Mouse (Mus musculus) c-Kit-positive CD71-positive TER-119-positive erythroid progenitor cells, embryonic 14.5 days (primary cell): ENCODE measurements around the gene Ptk6.
A peak's percentile ranks its signal among the peaks of the same experiment; 100 is the strongest.
"Not testable (repeated sequence)": the region's sequence is repeated elsewhere in the genome, so short reads cannot be mapped to it uniquely, and the experiment has no call there.

Source experiments
- DNase-seq: peaks from one replicate; pipeline ENCODE4 v3.0.0-alpha.2; 2013; ENCODE audit warnings: low spot score

Ptk6 gene

DNA sequence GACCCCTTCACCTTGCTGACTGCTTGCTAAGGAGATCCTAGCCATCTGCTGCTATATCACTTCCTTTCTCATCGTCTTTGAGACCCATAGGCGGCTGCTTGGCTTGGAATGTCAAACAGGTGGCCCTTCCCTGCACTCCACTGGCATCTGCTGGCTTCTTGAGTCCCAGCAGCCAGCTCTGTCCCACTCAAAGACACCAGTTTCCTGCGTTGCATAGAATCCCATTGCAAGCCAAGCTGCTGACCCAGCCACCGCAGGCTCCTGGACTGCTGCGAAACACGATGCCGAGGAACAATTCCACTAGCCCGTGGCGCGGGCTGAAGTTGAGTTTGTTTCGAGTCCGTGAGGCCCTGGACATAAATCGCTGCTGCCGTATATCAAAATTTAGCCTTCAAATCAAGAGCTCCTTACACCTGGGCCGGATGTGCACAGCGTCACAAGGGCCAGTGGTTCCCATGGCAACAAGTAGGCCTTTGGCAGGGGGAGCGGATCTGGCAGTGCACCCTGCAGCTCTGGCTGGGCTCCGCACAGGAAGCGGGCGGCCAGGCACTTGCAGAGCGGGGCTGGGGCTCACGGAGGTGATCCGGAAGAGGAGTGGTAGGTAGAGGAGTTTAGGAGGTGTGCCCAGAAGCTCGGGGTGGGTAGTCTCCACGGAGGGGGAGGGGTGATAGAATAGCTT lies 17.1 kb upstream of the Ptk6 start, which contains the start of gene Fndc11:
Gene Fndc11, plus strand, starts transcription at position 476 of the 679 bp plus-strand sequence.
- DNase-seq: no peak

DNA sequence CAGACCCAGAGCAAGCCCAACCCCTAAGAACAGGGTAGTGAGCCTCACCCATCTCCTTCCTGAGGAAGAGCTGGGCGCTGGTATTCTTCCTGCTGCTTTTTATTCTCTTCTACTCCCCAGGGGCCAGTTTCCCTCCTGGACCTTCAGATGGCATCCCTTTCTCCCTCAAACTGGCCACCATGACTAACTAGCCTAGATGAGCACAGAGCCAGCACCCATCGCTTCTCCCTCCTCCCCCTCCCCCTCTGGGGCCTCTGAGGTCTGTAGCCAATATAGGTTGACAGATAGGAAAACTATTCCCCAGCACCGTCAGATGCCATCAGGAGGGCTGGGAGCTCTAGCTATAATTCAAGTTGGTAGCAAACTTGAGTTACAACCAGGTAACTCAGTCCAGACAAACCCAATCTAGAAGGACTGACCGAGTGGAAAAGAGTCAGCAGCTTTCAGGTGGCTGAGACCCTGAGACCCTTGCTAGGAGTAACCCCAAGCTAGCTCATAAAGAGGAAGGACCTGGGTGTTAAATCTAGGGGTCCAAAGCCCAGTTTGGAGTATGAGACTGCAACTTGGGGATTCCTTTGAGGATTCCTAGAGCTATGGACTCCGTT lies 16.4 kb upstream of the Ptk6 start:
- no peak for DNase-seq

- no peak for DNase-seq
Observed at GRCm38 (mm10) chr2:181216037-181216436, 13.4 kb upstream of the Ptk6 start.

GRCm38 (mm10) chr2:181213021-181213445 lies 10.4 kb upstream of the Ptk6 start, which contains the start of gene Srms:
Gene Srms, minus strand, starts transcription at chr2:181213185.
- DNase-seq: no peak

DNA sequence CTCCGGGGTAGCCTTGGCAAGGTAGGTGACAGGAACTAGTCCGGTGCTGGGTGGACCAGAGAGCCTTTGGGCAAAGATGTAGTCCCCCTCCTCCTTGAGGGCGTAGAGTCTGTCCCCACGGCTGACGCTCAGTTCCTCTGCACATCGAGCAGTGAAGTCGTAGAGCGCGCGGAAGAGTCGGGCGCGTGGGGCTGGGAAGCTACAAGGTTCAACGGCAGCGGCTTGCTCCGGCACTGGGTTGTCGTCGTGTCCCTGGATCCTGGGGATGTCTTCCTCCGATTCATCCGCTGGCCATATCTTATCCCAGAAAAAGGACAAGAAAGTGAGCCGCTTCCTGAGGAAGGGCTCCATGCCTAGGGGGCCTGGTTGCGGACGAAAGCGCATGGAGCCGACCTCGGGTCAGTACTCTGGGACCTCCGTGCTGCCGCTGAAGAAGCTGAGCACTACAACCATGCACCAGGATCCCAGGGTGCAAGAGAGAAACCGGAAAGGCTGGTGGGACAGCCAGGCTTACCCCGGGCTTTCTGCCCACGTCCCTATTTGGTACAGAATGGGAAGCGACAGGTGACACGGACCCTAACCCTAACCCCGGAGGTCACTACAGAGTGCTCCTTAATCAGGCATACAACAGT lies 9.9 kb upstream of the Ptk6 start:
- no peak for DNase-seq

- peak; percentile 76 for DNase-seq
Observed at GRCm38 (mm10) chr2:181206118-181206517, 3.5 kb upstream of the Ptk6 start.

DNA sequence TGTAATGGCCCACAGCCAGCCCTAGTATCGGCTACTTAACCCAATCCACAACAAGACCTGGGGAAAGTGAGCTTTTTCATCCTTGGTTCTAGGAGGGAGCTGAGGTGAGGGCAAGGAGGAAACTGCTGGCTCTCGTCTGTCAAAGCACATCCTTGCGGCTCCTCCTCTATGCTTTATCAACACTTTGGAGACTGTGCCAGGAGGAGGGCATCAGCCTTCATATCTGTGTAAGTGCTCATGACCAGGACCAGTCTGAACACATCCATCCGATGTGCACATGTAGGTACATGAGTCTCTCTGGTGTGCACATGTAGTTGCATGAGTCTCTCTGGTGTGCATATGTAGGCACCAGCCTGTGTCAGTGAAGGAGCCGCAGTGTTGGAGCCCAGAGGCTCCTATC lies 3.1 kb upstream of the Ptk6 start:
- DNase-seq: peak; percentile 40

GRCm38 (mm10) chr2:181202886-181203285 lies 297 bp upstream of the Ptk6 start:
- DNase-seq: no peak

GRCm38 (mm10) chr2:181201606-181202005 lies 983 bp downstream of the Ptk6 start:
- DNase-seq: no peak

DNA sequence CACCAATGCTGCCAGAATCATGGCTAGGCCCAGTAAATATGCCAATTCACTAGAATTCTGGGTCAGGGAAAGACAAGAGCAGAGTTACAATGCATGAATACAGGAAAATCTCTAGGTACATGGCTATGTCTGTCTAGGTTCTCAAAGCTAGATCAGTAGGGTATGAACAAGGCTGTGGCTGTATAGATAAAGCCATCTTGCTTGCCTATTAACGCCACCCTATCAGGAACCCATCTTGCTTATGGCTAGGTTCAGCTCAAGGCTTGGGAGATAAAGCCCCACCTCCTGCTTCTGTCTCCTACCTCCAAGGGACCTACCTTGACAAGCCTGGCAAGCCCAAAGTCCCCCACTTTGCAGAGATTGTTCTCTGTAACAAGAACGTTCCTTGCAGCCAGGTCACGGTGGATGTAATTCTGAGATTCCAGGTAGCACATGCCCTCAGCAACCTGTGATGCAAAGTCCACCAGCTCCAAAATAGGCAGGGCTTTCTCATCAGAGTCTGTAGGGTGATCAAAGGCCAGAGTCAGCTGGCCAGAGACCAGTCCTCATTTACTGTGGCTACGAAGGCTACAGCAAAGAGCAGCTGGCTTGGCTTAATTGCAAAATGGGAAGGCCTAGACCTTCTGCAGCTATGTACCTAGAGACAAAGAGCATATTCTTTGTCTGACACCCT lies 5.8 kb downstream of the Ptk6 start:
- no peak for DNase-seq

GRCm38 (mm10) chr2:181193044-181193443 lies 9.5 kb downstream of the Ptk6 start:
- no peak for DNase-seq

GRCm38 (mm10) chr2:181191936-181192335 lies 10.7 kb downstream of the Ptk6 start:
- DNase-seq: no peak

- not testable (repeated sequence) for DNase-seq
Observed at GRCm38 (mm10) chr2:181191385-181191784, 11.2 kb downstream of the Ptk6 start.

DNA sequence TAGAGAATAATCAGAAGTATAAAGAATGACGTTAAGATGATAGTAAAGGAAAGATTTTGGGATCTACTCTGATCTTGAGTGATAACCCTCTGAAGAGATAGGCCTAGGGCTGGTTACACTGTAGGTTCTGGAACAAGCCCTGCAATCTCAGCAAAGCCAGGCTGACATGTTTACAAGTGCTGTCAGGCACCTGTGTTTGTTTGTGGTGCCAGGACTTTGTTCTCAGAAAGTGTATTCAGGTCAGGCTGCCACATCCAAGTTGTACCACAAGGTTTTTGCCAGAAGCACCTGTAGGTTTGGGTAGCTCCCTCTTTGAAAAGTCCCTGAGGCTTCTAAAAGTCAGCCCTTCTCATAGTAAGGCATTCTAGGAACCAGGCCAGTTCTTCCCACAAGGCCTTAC lies 13.3 kb downstream of the Ptk6 start:
- no peak for DNase-seq

DNA sequence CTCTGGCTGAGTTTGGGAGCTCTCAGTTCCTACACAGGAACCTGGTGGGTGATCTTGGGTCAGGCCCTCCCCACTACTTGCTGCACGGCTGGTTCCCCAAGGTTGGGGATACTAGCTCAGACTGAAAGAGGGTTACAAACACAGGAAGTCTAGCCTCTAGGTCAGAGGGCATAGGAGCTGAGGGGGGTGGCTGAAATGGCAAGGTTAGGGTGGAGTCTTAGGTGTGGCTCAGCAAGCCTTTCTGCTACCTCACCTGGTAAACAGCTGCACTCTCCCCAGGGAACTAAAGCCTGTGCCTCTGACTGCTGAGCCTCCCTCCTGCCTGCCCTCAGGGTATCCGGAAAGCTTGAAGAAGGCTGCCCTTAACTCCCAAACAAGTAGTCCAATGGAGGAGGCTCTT lies 13.9 kb downstream of the Ptk6 start:
- no peak for DNase-seq

GRCm38 (mm10) chr2:181187121-181188000 lies 15.2 kb downstream of the Ptk6 start, which contains the start of gene Ppdpf:
Gene Ppdpf, plus strand, starts transcription at chr2:181187247.
- peak; percentile 92 for DNase-seq

DNA sequence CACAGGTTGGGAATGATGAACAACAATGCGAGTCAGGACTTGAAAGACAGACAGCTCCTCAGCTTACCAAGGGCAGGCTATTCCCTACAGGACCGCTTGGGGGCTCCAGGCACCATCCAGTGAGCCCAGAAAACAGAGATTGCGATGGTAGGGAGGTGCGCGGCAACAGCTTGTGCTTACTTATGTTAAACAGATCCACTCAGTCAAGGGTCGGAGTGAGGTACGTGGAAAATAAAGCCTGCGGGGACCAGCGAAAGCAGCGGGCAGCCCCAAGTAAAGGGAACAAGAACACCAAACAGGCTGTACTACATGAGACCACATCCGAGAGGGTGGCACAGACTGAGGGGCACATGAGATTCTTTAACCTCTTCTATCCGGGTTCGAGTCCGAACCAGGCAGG lies 16.0 kb downstream of the Ptk6 start:
- DNase-seq: peak; percentile 87

DNA sequence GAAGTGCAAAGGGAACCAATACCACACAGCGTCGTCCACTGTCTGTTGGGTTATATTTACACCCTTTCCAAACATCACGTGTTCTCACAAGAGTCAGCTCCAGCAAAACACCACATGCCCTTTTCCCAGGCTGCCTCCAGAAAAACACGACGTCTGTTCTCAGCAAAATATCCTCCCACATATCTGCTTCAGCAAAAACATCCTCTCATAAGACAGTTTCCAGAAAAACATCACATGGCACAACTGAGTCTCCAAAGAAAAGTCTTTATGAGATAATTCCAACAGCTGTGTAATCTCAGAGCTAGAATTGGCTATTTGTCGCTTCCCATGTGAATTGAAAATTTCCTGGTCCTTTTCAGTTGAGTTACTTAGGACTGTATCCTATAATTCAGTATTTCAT lies 21.7 kb downstream of the Ptk6 start:
- DNase-seq: no peak

DNA sequence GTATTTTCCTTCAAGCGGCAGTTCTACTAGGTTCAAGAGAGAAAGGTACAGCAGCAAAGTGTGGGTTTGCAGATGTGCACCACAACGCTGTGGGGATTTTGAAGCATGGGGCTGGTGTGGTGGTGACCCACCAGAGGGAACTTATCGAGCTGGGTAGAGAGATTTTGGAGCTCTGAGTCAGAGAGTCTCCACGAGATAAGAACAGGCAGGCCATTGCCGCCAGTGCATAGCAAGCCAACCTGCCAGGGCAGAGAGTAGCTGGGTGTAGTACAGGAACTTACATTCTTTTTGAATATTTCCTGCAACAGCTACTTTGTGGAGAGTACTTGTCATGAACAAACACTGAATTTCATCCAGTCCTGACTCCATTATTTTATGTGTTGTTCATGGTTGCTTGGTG lies 24.1 kb downstream of the Ptk6 start:
- no peak for DNase-seq

GRCm38 (mm10) chr2:181178015-181178414 lies 24.6 kb downstream of the Ptk6 start:
- DNase-seq: no peak

DNA sequence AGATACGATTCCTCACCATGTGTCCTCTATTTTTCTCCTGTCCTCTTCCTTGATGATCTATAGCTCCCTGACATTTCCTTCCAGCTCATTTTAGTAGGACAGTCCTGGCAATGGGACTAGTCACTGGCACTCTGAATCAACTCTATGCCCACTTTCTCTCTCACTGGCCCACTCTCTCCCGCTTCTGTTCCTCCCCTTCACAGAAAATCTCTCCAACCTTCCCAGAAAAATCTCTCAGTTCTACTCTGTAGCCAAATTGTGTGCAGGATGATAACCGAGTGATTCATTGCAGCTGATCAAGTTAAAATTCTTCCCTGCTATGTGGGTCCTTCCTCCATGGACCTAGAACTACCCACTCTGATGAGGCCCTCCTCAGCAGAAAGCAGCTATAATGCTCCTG lies 27.9 kb downstream of the Ptk6 start:
- DNase-seq: no peak

- no peak for DNase-seq
Observed at GRCm38 (mm10) chr2:181166469-181166868, 36.1 kb downstream of the Ptk6 start.
